Mouse (Mus musculus) activated CD4-positive, CD25-positive, alpha-beta regulatory T cell (primary cell): ENCODE data around the gene Ppox. TPM values are rescaled to one million over a fixed set of nuclear protein-coding genes. Genes with fewer than 3 reads are reported as not detected.

Experiments
- polyA plus RNA-seq, 2 experiments: library from polyadenylated mRNA; unstranded; fragments of 100-300 nt; shearing (Covaris generic); gene quantifications; one replicate each; pipeline ENCODE4 v1.2.1; 2017

Gene Ppox
- polyA plus RNA-seq = 10 to 100 TPM; 45.2 to 55.2 TPM

DNA sequence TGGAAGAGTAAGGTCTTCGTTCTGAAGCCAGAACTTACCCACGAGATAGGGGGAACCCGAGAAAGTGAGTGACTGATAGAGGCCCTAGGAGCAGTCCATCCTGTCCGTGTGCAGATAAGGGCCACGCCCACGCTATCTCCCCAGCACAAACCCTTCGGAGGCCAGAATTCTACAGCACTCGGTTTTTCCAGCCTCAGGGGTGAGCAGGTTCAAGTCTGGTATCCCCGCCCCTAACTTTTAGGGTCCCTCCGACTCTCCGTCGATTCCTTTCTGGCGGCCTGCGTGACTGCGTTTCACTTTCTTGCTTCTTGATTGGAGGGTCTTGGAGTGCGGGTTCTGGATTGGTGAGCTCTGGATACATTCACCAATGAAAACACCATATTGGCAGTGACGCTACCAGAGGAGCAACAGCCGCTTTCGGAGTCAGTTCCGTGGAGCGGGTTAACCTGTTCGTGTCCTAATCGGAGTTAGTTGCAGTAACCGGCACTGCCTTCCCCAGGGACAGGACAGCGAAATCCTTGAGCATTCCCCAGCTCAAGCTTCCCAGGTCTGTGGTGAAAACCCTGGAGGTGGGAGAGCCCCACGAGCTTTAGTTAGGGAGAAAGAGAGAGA is at the start of gene Ppox:
TSS of gene Ppox (minus strand) at position 271 of the 612 bp plus-strand sequence.

DNA sequence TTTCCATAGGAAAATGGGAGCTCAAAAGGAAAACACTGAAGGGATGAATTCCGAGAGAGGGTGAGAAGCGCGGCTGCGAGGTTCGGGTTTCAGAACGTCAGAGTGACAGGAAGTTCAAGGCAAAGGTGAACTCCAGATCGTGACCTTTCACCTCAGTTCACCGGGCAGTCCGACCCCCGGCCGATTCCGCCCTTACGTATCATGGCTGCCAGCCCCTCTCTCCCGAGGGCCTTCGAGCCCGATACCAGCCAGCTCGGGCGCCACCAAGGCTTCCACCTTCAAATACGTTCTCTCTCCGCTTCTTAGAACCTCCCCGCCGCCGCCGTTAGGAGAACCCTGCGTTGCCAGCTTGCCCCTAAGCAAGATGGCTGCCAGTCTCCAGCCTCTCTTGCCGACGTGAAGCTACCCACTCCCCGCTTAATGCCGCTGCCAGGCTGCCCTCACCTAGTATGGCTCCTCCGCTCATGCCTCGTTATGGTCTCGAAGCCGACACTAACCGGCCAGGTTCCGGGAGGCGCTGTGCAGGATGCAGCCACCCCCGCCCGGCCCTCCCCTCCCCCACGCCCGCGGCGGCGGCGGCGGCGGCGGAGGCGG is 48.0 kb upstream of the Ppox start, which contains the start of gene Dedd:
TSS of gene Dedd (plus strand) at position 307 of the 594 bp plus-strand sequence.

DNA sequence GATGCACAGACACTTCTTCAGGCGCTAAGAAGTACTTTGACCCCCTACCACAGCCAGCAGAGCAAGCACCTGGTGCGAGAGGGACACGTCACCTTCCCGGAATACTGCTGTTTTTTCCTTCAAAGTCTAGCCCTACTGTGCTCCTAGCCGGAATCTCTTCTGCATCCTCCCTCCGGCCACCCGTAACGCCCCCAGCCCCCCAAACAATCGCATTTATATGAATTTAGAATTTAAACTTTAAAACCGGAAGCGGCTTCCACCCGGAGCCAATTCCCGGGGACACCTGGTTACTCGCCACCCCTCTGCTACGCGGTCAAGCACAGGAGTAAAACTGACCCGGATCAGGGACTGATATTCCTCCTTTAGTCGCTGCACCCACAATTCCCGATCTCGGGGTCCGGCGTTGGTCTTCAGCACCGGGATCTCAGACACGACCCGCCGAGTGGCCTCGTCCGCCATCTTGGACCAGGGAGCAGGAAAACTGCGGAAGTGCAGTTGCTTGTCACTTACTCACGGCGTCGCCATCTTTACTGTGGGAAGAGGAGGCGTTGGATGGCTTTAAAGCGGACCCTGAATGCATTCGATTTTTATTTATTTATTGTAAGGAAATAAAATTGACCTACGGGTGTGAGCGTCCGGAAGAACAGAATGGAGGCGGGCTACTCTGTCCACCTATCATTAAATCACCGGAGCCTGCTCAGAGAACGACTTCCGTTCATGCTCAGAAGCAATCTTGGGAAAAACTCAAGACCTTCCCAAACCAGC is 13.5 kb upstream of the Ppox start, which contains the start of gene Ufc1:
TSS of gene Ufc1 (minus strand) at position 727 of the 765 bp plus-strand sequence.

DNA sequence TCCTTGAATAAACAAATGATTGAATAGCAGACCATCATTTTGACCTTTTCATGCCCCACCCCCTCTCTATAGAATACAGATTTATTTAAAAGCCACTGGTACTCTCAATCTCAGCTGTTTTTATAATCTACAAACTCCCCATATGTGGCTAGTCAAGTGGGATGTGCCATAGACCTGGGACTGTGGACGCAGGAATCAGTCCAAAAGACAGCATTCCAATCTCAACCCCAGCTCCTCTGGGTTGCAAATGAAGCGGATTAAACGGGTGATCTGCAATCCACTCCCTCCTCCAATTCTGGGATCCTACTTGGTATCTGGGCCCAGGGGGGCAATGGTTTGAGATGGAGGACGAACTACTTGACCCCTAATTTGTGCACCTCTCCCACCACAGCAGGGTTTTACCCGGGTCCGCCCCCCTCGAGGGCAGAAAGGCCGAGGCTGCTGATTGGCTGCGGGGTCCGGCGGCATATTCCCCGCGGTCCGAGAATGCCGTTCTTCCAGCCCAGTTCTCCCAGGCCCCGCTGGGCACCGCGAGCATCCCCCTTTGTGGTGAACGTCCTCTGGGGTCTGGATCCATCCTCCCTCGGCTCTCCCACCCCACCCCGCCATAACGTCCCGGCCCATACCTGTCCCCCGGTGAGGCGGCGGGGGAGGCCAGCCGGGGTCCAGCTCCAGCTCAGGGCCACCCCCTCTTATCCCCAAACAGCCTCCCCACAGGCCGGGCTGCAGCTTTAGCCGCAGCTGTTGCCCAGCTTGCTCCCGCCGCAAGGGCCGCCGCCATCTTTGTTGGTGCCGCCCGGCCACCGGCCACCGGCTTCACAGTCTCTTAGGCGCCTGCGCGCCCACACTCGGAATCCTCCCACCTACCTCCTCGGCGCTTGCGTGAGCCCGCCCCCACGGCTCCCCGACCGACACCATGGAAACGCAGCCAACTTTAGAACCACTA is 6.4 kb upstream of the Ppox start, which contains the start of gene Usp21:
TSS of gene Usp21 (minus strand) at position 856 of the 946 bp plus-strand sequence.

DNA sequence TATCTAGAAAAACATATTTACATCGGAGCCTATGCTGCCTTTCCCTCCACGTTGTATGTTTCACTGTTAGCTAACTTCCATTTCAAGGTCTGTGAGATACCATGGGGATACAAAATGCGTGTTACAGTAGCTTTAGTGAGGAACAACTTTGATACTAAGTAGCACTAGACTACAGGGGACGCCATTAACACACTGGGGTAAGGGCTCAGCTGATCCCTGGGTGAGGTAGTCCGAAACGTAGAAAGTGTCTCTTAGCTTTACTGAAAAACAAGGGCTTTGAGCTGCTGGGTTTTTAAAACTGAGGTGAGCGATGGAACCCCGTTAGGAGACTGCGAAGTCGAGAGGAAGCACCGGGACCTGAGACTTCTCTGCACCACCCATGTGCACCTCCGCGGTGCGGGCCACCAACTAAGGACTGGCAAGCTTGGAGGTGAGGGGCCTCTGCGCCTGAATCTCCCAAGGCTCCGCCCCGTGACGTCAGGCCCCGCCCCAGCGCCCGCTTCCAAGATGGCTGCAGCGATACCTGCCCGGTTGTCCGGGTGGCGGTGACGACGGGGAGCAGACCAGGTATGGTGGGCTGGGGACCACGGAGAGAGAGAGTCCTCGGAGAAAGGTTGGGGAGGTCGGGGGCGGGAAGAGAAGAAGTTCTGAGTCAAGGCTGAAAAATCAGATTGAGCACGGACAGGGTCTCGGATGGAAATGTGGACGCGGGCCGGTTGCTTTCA is 11.0 kb downstream of the Ppox start, which contains the start of gene B4galt3:
TSS of gene B4galt3 (plus strand) at position 481 of the 725 bp plus-strand sequence.

DNA sequence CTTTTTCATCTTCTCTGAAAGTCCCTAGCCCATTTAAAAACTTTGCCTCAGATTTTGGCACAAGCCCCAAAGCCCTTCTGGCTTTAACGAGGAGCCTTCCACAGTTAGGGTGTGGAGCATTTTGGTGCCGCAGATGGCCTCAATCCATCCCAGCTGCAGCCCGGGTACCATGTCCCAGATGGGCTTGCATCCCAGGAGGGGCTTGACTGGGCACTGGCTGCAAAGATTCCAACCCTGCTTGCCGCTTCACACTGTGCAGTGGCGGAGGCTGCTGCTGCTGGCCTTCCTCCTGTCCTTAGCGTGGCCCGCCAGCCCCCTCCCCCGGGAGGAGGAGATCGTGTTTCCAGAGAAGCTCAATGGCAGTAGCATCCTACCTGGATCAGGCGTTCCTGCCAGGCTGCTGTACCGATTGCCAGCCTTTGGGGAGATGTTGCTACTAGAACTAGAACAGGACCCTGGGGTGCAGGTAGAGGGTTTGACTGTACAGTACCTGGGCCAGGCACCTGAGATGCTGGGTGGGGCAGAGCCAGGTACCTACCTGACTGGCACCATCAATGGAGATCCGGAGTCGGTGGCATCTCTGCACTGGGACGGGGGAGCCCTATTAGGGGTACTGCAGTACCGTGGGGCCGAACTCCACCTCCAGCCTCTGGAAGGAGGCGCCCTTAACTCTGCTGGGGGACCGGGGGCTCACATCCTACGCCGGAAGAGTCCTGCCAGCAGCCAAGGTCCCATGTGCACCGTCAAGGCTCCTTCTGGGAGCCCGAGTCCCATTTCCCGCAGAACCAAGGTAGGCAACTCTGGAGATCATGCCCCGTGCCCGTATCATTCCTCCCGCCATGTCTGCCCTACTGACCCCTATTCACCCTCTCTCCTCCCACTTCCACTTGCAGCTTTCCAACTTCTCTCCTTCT is 30.0 kb downstream of the Ppox start, which contains the start of gene Ndufs2:
TSS of gene Ndufs2 (minus strand) at position 709 of the 914 bp plus-strand sequence.

DNA sequence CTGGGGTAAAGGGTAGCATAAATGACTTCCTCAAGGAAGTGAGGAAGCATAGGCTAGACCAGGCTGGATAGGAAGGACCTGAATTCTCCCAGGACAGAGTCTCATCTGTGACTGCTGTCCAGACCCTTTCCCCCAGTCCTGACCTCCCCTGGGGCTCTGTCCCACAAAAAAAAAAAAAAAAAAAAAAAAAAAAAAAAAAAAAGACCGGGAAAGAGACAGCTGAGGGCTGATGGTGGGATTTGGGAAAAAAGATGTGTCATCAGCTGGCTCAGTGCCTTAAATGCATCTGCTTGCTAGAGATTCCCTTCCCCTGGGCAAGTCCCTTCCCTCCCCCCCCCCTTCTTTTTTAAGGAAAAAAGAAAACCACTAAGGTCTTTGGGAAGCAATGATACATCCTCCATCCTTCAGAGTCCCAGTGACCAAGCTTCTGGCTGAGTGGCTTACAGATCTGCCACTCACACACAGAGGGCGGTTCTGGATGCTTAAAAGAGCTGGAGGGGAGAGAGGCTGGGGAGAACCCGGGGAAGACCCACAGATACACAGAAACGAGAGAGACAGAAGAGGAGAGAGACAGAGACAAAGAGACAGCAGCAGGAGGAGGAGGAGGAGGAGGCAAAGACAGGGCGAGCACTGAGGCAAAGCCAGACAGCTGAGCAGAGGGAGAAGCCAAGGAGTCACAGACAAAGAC is 30.9 kb downstream of the Ppox start, which contains the start of gene Adamts4:
TSS of gene Adamts4 (plus strand) at position 509 of the 688 bp plus-strand sequence.

DNA sequence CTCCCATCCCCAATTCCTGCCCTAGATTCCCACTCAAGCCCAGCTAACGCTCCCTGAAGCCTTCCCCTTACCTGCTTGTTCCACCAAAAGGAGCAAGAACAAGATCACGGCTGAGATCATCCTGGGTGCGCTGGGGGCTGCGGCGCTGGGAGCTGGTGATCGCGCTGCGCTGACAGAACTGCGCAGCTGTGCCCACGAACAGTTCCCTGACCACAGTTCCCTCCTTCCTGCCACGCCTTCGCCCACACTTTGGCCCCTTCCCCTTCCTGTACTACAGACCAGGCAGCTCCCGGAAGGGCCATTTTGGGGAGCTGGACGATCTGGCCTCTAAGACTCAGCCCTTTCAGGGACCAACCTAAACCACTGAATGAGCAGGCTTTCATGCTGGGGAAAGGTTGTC is 46.9 kb downstream of the Ppox start, which contains the start of gene Fcer1g:
TSS of gene Fcer1g (minus strand) at position 240 of the 400 bp plus-strand sequence.

Other genes with a start within 250 kb of the Ppox start
- gene Fcgr3, start 216.3 kb downstream of the Ppox start, polyA plus RNA-seq = 10 to 100 TPM in 1 of 2 experiments, 1 to 10 TPM in 1; 2.9 to 14.3 TPM
- under 1 TPM; 0.44 to 0.68 TPM for gene Cfap126, start 167.3 kb downstream of the Ppox start, polyA plus RNA-seq
- gene Sdhc, start 130.6 kb downstream of the Ppox start, polyA plus RNA-seq = 100 to 1,000 TPM; 158 to 161 TPM
- gene Mpz, start 130.5 kb downstream of the Ppox start, polyA plus RNA-seq = under 1 TPM in 1 of 2 experiments, not detected in 1; 0.14 TPM
- not detected for gene Pcp4l1, start 84.9 kb downstream of the Ppox start, polyA plus RNA-seq
- under 1 TPM; 0.27 to 0.52 TPM for gene Nr1i3, start 67.2 kb downstream of the Ppox start, polyA plus RNA-seq
- gene Tomm40l, start 58.7 kb downstream of the Ppox start, polyA plus RNA-seq = 10 to 100 TPM; 23.6 to 25.1 TPM
- under 1 TPM in 1 of 2 experiments, not detected in 1; 0.62 TPM for gene Apoa2, start 56.1 kb downstream of the Ppox start, polyA plus RNA-seq
- 10 to 100 TPM in 1 of 2 experiments, 1 to 10 TPM in 1; 5.3 to 42.6 TPM for gene Fcer1g, start 46.8 kb downstream of the Ppox start, polyA plus RNA-seq
- under 1 TPM in 1 of 2 experiments, not detected in 1; 0.38 TPM for gene Adamts4, start 30.8 kb downstream of the Ppox start, polyA plus RNA-seq
- 100 to 1,000 TPM; 200 to 203 TPM for gene Ndufs2, start 29.8 kb downstream of the Ppox start, polyA plus RNA-seq
- 10 to 100 TPM; 22.5 to 36.5 TPM for gene B4galt3, start 10.9 kb downstream of the Ppox start, polyA plus RNA-seq
- 10 to 100 TPM; 40.8 to 46.2 TPM for gene Usp21, start 6.8 kb upstream of the Ppox start, polyA plus RNA-seq
- 10 to 100 TPM; 76.4 to 80.7 TPM for gene Ufc1, start 13.8 kb upstream of the Ppox start, polyA plus RNA-seq
- gene Dedd, start 48.0 kb upstream of the Ppox start, polyA plus RNA-seq = 10 to 100 TPM; 40.2 to 44.0 TPM
- 10 to 100 TPM; 36.3 to 41.8 TPM for gene Nit1, start 64.5 kb upstream of the Ppox start, polyA plus RNA-seq
- 10 to 100 TPM; 65.0 to 93.5 TPM for gene Pfdn2, start 64.5 kb upstream of the Ppox start, polyA plus RNA-seq
- under 1 TPM in 1 of 2 experiments, not detected in 1; 0.58 TPM for gene Klhdc9, start 79.6 kb upstream of the Ppox start, polyA plus RNA-seq
- gene Nectin4, start 88.9 kb upstream of the Ppox start, polyA plus RNA-seq = under 1 TPM; 0.08 to 0.23 TPM
- 100 to 1,000 TPM; 122 to 173 TPM for gene Arhgap30, start 107.8 kb upstream of the Ppox start, polyA plus RNA-seq
- gene Usf1, start 130.1 kb upstream of the Ppox start, polyA plus RNA-seq = 10 to 100 TPM; 63.4 to 64.5 TPM
- 1 to 10 TPM; 2.0 to 4.2 TPM for gene Tstd1, start 137.7 kb upstream of the Ppox start, polyA plus RNA-seq
- under 1 TPM; 0.24 to 0.96 TPM for gene F11r, start 156.3 kb upstream of the Ppox start, polyA plus RNA-seq
- gene Alyref2, start 222.3 kb upstream of the Ppox start, polyA plus RNA-seq = 10 to 100 TPM; 10.7 to 12.7 TPM